Mouse (Mus musculus): ENCODE results near the gene Fxyd6. TPM values are rescaled to one million over a fixed set of nuclear protein-coding genes. Genes with fewer than 3 reads are reported as not detected.

Gene Fxyd6
- polyA plus RNA-seq, 1 experiment from 2014 or later: 40.3 TPM

DNA sequence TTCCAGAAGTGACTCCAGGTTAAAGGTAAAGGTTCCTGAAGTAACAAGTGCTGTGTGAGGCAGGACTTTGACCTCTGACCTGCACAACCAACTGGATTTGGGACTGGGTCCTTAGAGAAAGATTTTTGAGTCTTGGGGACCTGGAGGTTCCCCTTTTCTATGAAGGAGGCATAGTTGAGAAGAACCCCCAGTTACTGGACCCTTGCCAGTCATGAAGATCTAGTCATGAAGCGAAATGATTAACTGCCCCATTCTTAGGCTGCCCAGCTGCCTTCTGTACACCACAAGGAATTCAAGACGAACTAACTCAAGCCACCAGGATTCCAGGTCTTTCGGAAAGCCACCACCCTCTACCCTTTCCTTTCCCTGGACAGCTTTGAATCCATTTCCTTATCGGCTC is 6.4 kb downstream of the Fxyd6 start:
- H3K27ac ChIP-seq (replicated peaks): no peak overlapping the region

DNA sequence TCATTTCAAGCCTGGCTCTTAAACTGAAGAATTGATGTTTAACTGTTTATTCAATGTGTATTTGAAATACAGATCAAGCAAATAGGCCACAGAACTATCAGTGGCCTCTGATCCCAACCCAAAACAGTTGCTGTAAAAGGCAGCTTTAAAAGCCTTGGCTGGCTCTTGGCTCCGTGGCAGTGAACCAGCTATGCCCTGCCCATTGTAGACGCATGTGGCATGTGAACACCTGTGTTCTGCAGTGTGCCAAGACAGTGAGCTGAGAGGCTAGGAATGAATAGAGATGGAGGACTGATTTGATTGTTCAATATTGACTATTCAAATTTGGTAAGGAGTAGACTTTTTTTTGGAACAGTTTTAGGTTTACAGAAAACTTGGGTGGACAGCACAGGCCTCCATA is 6.9 kb downstream of the Fxyd6 start:
- WGBS: 66% methylated on average over 2 of the region's 2 CpGs
- no peak for ATAC-seq (ENCODE audit: extremely low read depth, insufficient number of reproducible peaks, low FRiP score, low TSS enrichment)

More for the DNA sequence above, 6.4 kb downstream of the Fxyd6 start:
- ATAC-seq (ENCODE audit: extremely low read depth, insufficient number of reproducible peaks, low FRiP score, low TSS enrichment): no peak
- peaks cover 10% of the 10 kb centered on the region; the same call in 1 of the 2 replicates for H3K27me3 ChIP-seq (replicated peaks)
- no peaks in the 10 kb centered on the region; the same call in 1 of the 2 replicates for H3K36me3 ChIP-seq
- H3K4me3 ChIP-seq: no peak overlapping the region
- no peaks in the 10 kb centered on the region for H3K9me3 ChIP-seq
- H3K4me1 ChIP-seq: peaks cover 21% of the 10 kb centered on the region
- 37% methylated on average over 4 of the region's 4 CpGs for WGBS
- H3K9ac ChIP-seq: no peak overlapping the region
- H3K4me2 ChIP-seq: no peak overlapping the region

DNA sequence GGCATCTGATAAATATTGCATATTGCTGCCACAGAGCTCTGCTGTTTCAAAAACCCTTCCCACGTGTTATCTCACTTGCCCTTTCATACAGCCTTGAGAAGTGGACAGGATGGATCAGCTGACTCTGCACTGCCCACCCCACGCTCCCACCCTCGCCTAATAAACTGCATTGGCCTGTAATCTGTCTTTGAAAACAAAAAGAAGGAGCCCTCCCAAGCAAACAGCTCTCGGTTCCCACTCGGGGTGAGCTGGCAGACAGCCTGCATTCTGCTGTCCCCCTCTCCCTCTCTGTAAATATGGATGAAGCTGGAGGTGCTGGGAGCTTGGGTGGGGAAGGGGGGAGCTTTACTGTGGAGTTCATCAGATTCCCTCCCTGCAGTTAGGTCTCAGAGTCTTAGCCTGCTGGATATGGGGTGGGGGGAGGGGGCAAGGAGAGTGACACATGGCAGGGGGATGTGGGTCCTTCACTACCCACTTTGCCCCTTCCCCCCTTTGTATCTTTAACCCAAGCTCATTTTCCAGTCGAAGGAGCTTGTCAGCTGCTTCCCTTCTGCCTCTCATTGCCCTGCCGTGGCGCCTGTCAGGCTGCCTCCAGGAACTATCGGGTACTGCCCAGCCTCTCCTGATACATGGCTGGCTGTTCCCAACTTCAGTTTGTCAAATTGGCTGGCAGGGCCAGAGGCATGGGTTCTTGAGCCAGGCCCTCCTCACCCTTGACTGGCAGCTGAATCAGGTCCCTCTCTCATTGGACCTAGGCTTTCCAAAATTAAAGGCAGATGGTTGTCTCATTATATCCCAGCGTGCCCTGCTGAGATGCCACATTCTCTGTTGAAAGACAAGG is 10.6 kb downstream of the Fxyd6 start:
- H3K27me3 ChIP-seq (replicated peaks): peaks cover 3% of the 10 kb centered on the region; the same call in 1 of the 2 replicates
- H3K4me2 ChIP-seq: no peak overlapping the region
- no peak overlapping the region for H3K9ac ChIP-seq
- H3K36me3 ChIP-seq: no peaks in the 10 kb centered on the region; the same call in 1 of the 2 replicates
- H3K9me3 ChIP-seq: no peaks in the 10 kb centered on the region
- H3K27ac ChIP-seq (replicated peaks): no peak overlapping the region
- H3K4me3 ChIP-seq: no peak overlapping the region
- H3K4me1 ChIP-seq: peaks cover 21% of the 10 kb centered on the region
- WGBS: 46% methylated on average over 10 of the region's 10 CpGs
- no peak for ATAC-seq (ENCODE audit: extremely low read depth, insufficient number of reproducible peaks, low FRiP score, low TSS enrichment)

More for the DNA sequence above, 6.9 kb downstream of the Fxyd6 start:
- Histone ChIP-seq H3K27me3 (replicated peaks) (peaks cover 5% of the 10 kb centered on the region; the same call in 1 of the 2 replicates), H3K9ac (no peak overlapping the region), H3K4me2 (no peak overlapping the region), H3K4me3 (no peak overlapping the region), H3K36me3 (no peaks in the 10 kb centered on the region; the same call in 1 of the 2 replicates), H3K27ac (replicated peaks) (no peak overlapping the region), H3K4me1 (peaks cover 21% of the 10 kb centered on the region), H3K9me3 (no peaks in the 10 kb centered on the region)

DNA sequence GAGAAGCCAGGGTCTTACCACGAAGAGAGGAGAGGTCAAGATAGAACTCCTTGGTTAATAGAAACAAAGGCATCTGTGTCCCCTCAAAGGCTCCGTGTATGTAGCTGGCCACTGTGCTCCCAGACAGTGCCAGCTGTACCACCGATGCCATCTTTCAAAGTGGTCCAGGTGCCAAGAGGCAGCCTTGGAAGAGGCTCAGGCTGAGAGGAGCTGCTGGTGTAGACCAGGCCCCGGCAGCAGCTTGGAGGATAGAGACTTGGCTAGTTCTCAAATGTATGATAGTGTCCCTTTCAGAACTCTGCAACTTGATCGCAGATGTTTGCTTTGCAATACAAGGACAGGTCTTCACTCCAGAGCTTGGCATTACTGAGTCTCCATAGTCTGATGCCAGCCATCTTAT is 12.4 kb downstream of the Fxyd6 start:
- 54% methylated on average over 5 of the region's 5 CpGs for WGBS
- H3K4me3 ChIP-seq: no peak overlapping the region
- no peaks in the 10 kb centered on the region for H3K36me3 ChIP-seq
- no peak overlapping the region for H3K27ac ChIP-seq (replicated peaks)
- H3K4me2 ChIP-seq: no peak overlapping the region
- H3K9ac ChIP-seq: no peak overlapping the region
- peaks cover 3% of the 10 kb centered on the region; the same call in 1 of the 2 replicates for H3K27me3 ChIP-seq (replicated peaks)
- peaks cover 15% of the 10 kb centered on the region; the same call in 1 of the 2 replicates for H3K4me1 ChIP-seq
- ATAC-seq (ENCODE audit: extremely low read depth, insufficient number of reproducible peaks, low FRiP score, low TSS enrichment): no peak
- no peaks in the 10 kb centered on the region for H3K9me3 ChIP-seq

DNA sequence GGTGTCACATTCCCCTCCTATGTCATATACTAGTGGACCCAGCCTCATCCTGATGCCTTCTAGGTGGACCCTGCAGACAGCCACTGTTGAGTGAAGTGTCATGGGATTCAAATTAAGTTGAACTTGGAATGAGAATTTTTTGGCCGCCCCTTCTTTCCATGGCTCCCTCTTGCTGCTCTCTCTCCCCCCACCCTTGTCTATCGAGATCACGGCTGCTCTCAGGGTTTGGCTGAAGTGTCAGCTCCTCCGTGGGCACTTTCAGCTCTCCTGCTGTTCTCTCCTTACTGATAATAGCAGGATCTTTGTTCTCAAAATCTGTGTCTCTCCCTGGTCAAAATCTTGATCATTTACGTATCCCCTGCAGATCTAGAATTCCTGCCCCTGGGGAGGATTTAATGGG is 12.8 kb downstream of the Fxyd6 start:
- H3K4me1 ChIP-seq: peaks cover 15% of the 10 kb centered on the region; the same call in 1 of the 2 replicates
- no peak overlapping the region for H3K4me3 ChIP-seq
- H3K9me3 ChIP-seq: no peaks in the 10 kb centered on the region
- no peaks in the 10 kb centered on the region for H3K27me3 ChIP-seq (replicated peaks)
- no peak for ATAC-seq (ENCODE audit: extremely low read depth, insufficient number of reproducible peaks, low FRiP score, low TSS enrichment)
- no peak overlapping the region for H3K27ac ChIP-seq (replicated peaks)
- no peaks in the 10 kb centered on the region for H3K36me3 ChIP-seq
- H3K4me2 ChIP-seq: no peak overlapping the region
- WGBS: 50% methylated on average over 5 of the region's 5 CpGs
- no peak overlapping the region for H3K9ac ChIP-seq

DNA sequence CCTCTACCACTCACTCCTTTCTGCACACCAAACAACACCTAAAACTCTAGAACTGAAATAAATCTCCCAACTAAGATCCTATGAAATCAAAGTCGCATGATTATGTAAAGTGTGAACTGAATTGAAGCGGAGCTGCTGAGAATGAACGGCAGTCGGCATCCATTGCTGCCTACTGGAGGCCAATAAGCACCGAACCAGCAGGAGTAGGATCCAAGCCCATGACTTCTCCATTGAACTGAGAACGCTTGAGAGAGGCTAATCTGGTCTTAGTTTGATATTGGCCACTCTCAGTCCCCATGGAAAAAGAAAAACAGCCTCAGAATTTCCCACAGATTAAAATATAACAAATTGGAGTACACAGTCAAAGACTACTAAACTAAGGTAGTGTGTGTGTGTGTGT is 13.9 kb downstream of the Fxyd6 start:
- WGBS: 77% methylated on average over 6 of the region's 6 CpGs
- Histone ChIP-seq H3K4me2 (no peak overlapping the region), H3K36me3 (no peaks in the 10 kb centered on the region), H3K27ac (replicated peaks) (no peak overlapping the region), H3K27me3 (replicated peaks) (no peaks in the 10 kb centered on the region), H3K9me3 (no peaks in the 10 kb centered on the region), H3K9ac (no peak overlapping the region), H3K4me1 (peaks cover 12% of the 10 kb centered on the region; the same call in 1 of the 2 replicates), H3K4me3 (no peak overlapping the region)
- no peak for ATAC-seq (ENCODE audit: extremely low read depth, insufficient number of reproducible peaks, low FRiP score, low TSS enrichment)

DNA sequence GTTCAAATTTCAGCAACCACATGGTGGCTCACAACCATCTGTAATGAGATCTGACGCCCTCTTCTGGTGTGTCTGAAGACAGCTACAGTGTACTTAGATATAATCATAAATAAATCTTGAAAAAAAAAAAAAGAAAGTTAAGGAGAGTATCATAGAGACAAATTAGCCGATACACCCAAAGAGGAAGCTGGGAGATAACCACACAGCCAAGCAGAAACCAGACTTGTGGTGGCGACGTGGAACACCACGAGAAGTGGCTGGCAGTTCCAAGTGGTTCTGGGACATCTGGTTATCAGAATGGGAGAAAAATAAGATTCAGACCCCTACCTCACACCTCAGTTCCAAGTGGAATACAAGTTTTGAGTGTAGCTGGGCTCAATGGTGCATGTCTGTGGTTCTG is 16.7 kb downstream of the Fxyd6 start:
- no peak overlapping the region for H3K4me2 ChIP-seq
- no peaks in the 10 kb centered on the region for H3K9me3 ChIP-seq
- 77% methylated on average over 5 of the region's 5 CpGs for WGBS
- no peak overlapping the region for H3K27ac ChIP-seq (replicated peaks)
- no peak overlapping the region for H3K9ac ChIP-seq
- H3K4me3 ChIP-seq: no peak overlapping the region
- H3K4me1 ChIP-seq: 0 out of 2 replicates have a peak, but pooled peaks cover 2% of the 10 kb centered on the region
- no peak for ATAC-seq (ENCODE audit: extremely low read depth, insufficient number of reproducible peaks, low FRiP score, low TSS enrichment)
- H3K27me3 ChIP-seq (replicated peaks): no peaks in the 10 kb centered on the region
- no peaks in the 10 kb centered on the region for H3K36me3 ChIP-seq

DNA sequence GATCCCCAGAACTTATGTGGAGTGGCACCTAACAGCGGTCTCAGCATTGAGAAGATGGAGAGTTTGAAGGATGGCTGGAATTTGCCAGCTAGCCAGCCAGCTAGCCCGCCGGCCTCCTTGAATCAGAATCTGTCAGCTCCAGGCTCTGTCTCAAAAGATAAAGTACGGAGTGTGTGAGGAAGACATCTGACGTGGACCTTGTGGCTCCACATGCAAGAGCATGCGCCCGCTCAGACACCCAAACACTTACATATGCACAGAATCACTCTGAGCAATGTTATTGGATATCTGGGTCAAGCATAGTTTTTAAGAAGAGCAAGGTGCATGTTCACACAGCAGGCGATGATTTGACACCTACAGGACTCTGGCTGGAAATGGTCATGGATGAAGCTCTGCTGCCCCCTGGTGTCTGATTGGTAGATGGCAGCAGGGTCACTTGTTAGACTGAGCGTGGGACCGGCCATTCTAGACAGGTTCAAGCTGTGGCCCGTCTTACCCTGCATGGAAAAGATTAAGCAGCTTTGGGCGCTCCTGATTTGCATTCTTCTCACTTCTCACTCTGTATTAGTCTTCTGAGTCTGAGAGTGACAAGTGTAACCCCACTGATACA is 18.5 kb downstream of the Fxyd6 start:
- peaks cover 6% of the 10 kb centered on the region; the same call in 1 of the 2 replicates for H3K36me3 ChIP-seq
- H3K4me1 ChIP-seq: 0 out of 2 replicates have a peak, but pooled peaks cover 2% of the 10 kb centered on the region
- 23% methylated on average over 12 of the region's 12 CpGs for WGBS
- no peak overlapping the region for H3K27ac ChIP-seq (replicated peaks)
- no peak for ATAC-seq (ENCODE audit: extremely low read depth, insufficient number of reproducible peaks, low FRiP score, low TSS enrichment)
- no peak overlapping the region for H3K4me3 ChIP-seq
- no peaks in the 10 kb centered on the region for H3K9me3 ChIP-seq
- no peak overlapping the region; the same call in 1 of the 2 replicates for H3K9ac ChIP-seq
- no peaks in the 10 kb centered on the region for H3K27me3 ChIP-seq (replicated peaks)
- H3K4me2 ChIP-seq: no peak overlapping the region

DNA sequence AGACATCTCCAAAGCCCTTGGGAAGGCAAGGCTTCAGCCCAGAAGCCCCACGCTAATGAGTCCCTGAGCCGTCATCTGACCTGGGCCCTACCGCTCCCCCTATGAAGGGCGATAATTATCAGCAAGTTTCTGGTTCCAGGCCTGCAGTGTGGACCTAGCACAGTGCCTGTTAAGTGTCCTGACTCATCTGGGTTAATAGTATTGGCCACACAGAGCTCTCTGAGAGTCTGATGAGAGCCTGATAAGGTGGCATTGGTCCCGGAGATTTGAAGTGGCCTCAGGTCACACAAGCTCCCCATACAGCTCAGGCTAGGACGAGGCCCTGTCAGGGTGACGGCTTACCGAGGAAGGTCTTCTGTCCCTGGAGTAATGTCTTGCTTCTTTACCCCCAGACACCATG is 19.6 kb downstream of the Fxyd6 start:
- Histone ChIP-seq H3K9me3 (no peaks in the 10 kb centered on the region), H3K36me3 (peaks cover 8% of the 10 kb centered on the region; the same call in 1 of the 2 replicates)

DNA sequence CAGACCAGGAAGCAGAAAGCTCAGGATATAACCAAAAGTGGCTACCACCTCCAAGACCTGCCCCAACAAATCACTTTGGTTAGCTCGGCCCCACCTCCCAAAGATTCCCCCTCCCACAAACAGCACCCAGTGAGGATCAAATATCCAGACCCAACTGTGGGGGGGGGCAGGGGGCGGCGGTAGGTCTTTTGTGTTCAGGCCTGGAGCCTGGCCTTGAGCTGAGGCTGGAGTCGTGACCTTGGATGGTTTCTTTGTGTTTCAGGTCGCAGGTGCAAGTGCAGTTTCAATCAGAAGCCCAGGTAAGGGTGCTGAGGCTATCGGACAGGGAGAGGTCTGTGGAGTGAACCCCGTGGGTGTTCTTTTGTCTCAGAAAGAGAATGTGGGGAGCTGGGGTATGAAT is 21.3 kb downstream of the Fxyd6 start:
- no peak overlapping the region for H3K4me3 ChIP-seq
- H3K4me2 ChIP-seq: no peak overlapping the region
- ATAC-seq (ENCODE audit: extremely low read depth, insufficient number of reproducible peaks, low FRiP score, low TSS enrichment): no peak
- no peak overlapping the region for H3K9ac ChIP-seq
- H3K4me1 ChIP-seq: 0 out of 2 replicates have a peak, but pooled peaks cover 2% of the 10 kb centered on the region
- no peaks in the 10 kb centered on the region for H3K9me3 ChIP-seq
- WGBS: 63% methylated on average over 7 of the region's 7 CpGs
- H3K27me3 ChIP-seq (replicated peaks): no peaks in the 10 kb centered on the region
- H3K27ac ChIP-seq (replicated peaks): no peak overlapping the region
- peaks cover 8% of the 10 kb centered on the region; the same call in 1 of the 2 replicates for H3K36me3 ChIP-seq

More for the DNA sequence above, 19.6 kb downstream of the Fxyd6 start:
- 65% methylated on average over 8 of the region's 8 CpGs for WGBS
- no peak overlapping the region for H3K4me3 ChIP-seq
- H3K27me3 ChIP-seq (replicated peaks): no peaks in the 10 kb centered on the region
- H3K4me1 ChIP-seq: 0 out of 2 replicates have a peak, but pooled peaks cover 2% of the 10 kb centered on the region
- no peak overlapping the region for H3K27ac ChIP-seq (replicated peaks)
- no peak overlapping the region for H3K9ac ChIP-seq
- H3K4me2 ChIP-seq: no peak overlapping the region
- ATAC-seq (ENCODE audit: extremely low read depth, insufficient number of reproducible peaks, low FRiP score, low TSS enrichment): no peak

DNA sequence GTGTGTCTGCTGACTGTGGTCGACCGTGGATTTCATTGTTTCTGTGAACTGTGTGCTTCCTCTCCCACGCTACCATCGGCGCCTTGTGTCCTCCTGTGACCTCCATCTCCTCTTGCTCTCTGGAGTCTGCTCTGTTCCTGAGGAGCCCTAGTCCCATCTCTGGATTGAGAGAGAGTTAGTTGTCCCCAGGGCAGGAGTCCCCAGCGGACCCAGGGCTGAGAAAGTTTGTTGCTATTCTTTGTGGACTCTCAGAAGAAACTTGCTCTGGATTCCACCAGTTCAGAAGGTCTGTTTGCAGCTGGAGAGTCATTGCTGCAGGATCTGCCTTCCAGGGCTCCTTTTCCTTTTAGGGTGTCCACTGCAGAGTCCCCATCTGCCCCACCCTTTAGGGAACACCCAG is 25.2 kb downstream of the Fxyd6 start:
- H3K9ac ChIP-seq: no peak overlapping the region
- no peak overlapping the region for H3K27ac ChIP-seq (replicated peaks)
- no peak overlapping the region for H3K4me2 ChIP-seq
- no peak overlapping the region for H3K4me3 ChIP-seq
- H3K4me1 ChIP-seq: no peaks in the 10 kb centered on the region
- peaks cover 4% of the 10 kb centered on the region for H3K27me3 ChIP-seq (replicated peaks)
- peaks cover 8% of the 10 kb centered on the region; the same call in 1 of the 2 replicates for H3K36me3 ChIP-seq
- no peaks in the 10 kb centered on the region for H3K9me3 ChIP-seq
- ATAC-seq (ENCODE audit: extremely low read depth, insufficient number of reproducible peaks, low FRiP score, low TSS enrichment): no peak
- WGBS: 82% methylated on average over 6 of the region's 6 CpGs
